Mouse (Mus musculus) left cerebral cortex, adult 2 months (tissue): ENCODE results near the gene Cdr2l. TPM values are rescaled to one million over a fixed set of nuclear protein-coding genes. Genes with fewer than 3 reads are reported as not detected.
A peak's percentile ranks its signal among the peaks of the same experiment; 100 is the strongest.

Experiments used
- DNase-seq, 2 experiments: peaks; one replicate each; pipeline ENCODE4 v3.0.0; 2021 to 2022; ENCODE audit warnings: low spot score in 2 of 2, mixed read lengths in 1 of 2; ENCODE audit errors: extremely low spot score in 1 of 2
- H3K27ac ChIP-seq: fragments of 200-600 bp; 2 replicates; pipeline ENCODE4 v1.8.1; 2022
- H3K4me3 ChIP-seq: fragments of 200-600 bp; 2 replicates; pipeline ENCODE4 v1.8.1; 2022
- CTCF ChIP-seq: fragments of 200-600 bp; IDR thresholded peaks from 2 replicates; pipeline ENCODE4 v1.8.1; 2022; ENCODE audit warnings: antibody characterized with exemption, mild to moderate bottlenecking, moderate library complexity
- intact Hi-C: fragments of 180-260 bp; cut with DNase I; formaldehyde crosslinking; loops from one replicate; pipeline ENCODE4 v1.15.1; 2025
- total RNA-seq, 2 experiments: library from RNA; stranded (reverse); gene quantifications; 2 replicates each; pipeline ENCODE4 v1.2.3; 2021

Cdr2l gene
- total RNA-seq, 2 experiments from 2014 or later = 25.0 to 26.4 TPM

- TF ChIP-seq CTCF = no peak
- DNase-seq = no peak
- Histone ChIP-seq H3K4me3 (no peak overlapping the region), H3K27ac (no peak overlapping the region)
- intact Hi-C loops = no loop called here
Measured at GRCm38 (mm10) chr11:115393721-115394325, 12.1 kb downstream of the Cdr2l start.

DNA sequence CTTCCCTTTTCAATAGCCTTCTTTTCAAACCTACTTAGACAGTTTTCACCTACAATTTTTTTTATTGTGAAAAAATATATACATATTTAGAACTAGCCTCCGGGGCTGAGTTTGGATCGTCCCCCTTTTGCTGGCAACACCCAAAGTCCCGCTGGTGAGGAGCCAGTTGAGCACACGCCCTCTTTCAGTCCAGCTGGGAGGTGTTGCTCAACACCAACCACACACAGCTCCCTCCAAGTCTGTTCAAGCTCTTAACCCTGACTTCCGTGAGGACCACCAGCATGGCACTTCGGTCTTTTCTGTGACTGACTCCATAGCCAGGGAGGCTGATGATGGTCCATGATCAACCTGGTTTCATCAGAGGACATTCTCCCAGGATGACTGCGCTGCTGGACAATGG lies 16.4 kb downstream of the Cdr2l start:
- H3K27ac ChIP-seq = no peak overlapping the region
- TF ChIP-seq CTCF = no peak
- H3K4me3 ChIP-seq = no peak overlapping the region
- DNase-seq = no peak
- intact Hi-C loops = no loop called here

DNA sequence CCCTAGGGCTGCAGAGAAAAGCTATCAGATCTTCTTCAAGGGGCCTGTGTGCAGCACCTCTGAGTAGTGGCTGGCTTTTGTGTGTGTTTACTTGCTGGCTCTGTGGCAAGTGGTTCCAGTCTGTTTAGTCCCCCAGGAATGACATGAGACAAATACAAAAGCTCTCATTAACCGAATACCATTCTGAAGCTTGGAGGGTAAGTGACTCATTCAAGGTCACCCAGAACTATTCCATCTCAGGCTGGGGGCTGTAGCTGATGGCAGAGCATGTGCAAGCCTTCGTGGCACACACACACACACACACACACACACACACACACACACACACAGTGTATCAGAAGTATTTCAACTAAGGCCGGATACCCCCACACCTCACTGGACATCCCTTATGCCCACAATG lies 18.4 kb downstream of the Cdr2l start:
- intact Hi-C loops = no loop called here
- Histone ChIP-seq H3K4me3 (peak overlapping the region; percentile 30; the same call in 1 of the 2 replicates), H3K27ac (peak overlapping the region; percentile 91)
- no peak for DNase-seq
- TF ChIP-seq CTCF = no peak

- Histone ChIP-seq H3K4me3 (peak overlapping the region; percentile 28; the same call in 1 of the 2 replicates), H3K27ac (peak overlapping the region; percentile 91)
- peak in 1 of 2 experiments; percentile 64 for DNase-seq
- TF ChIP-seq CTCF = no peak
- intact Hi-C loops = no loop called here
Measured at GRCm38 (mm10) chr11:115400630-115401391, 19.1 kb downstream of the Cdr2l start.

DNA sequence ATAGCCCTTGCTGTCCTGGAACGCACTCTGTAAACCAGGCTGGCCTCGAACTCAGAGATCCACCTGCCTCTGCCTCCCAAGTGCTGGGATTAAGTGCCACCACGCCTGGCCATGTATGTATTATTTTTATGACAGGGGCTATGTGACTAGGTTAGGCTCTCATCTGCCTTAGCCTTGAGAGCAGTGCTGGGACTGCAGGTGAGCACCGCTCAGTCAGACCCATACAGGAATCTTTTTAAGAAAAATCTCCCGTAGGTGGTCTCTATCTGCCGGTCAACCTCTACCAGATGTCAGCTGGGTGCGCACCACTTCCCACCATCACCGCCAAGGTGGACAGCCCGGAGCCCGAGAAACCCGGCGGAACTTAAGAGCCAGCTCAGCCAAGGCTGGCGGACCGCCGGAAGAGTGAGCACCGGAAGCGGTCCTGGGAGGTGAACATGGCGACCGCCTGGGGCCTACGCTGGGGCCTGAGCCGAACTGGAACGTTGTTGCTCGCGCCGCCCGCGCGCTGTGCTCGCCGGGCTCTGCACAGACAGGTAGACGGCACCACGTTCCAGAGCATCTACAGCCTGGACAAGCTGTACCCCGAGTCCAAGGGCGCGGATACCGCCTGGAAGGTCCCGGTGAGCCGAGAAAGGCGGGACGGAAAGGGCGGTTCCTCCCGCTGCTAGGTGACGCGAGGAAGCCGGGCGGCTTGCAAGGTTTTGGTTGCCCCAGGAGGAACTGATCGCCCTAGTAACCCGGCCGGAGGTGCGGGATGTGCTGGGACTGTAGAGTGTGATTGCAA lies 21.8 kb downstream of the Cdr2l start, which contains the start of gene Mrpl58:
TSS of gene Mrpl58 (plus strand) at position 415 of the 787 bp plus-strand sequence.
- DNase-seq = peak; percentile 84 to 87
- peak within 1 kb of the TSS; percentile 68 for H3K4me3 ChIP-seq
- peak; percentile 6 for TF ChIP-seq CTCF
- intact Hi-C loops = loop anchor here (2.0 kb wide), 1 partner anchor 21 kb away; no protein-coding TSS in a partner anchor
- H3K27ac ChIP-seq = peak within 1 kb of the TSS; percentile 98

DNA sequence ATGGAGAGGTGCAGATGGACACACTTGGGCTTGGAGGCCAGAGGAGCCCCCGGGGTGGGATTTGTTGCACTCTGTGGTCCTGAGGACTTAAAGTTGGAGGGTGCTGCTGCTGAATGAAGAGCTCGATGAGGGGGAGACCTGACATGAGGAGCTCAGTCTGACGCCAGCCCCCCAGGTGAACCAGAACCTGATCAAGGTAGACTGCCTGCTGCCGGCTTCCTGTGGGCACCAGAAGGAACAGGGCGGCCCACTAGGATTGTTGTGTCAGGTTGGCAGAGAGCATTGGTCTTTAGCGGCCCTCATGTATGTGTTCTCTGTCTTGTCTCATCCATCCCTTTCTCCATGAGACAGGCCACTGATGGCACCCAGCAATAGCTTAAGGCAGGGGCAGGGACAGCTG lies 24.0 kb downstream of the Cdr2l start:
- intact Hi-C loops = loop anchor here (2.0 kb wide), 1 partner anchor 47 kb away; no protein-coding TSS in a partner anchor
- Histone ChIP-seq H3K27ac (no peak overlapping the region), H3K4me3 (no peak overlapping the region)
- DNase-seq = no peak
- no peak for TF ChIP-seq CTCF

DNA sequence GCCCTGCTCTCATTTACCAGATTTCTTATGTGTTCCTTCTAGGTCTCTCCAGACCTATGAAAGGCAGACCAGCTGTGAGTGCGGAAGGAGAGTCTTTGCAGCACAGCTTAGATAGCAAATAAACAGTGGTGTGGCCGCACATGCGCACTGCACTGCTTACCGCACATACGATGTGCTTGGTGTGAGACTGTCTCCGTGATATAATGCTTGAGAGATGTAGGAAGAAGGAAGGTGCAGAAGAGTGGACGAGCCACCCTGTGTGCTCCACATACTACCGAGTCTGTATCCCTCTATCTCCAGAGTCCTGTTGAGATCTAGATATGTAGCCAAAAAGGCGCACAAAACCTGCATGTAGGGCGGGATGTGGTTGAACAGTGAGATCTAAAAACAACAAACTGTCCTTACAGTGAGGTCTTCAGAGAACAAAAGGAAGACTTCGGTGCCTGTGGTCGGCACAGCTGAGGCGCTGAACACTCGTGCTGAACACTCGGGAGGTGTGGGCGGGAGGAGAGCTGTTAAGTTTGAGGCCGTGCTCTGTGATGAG lies 25.2 kb downstream of the Cdr2l start:
- no peak for DNase-seq
- no peak overlapping the region for H3K27ac ChIP-seq

DNA sequence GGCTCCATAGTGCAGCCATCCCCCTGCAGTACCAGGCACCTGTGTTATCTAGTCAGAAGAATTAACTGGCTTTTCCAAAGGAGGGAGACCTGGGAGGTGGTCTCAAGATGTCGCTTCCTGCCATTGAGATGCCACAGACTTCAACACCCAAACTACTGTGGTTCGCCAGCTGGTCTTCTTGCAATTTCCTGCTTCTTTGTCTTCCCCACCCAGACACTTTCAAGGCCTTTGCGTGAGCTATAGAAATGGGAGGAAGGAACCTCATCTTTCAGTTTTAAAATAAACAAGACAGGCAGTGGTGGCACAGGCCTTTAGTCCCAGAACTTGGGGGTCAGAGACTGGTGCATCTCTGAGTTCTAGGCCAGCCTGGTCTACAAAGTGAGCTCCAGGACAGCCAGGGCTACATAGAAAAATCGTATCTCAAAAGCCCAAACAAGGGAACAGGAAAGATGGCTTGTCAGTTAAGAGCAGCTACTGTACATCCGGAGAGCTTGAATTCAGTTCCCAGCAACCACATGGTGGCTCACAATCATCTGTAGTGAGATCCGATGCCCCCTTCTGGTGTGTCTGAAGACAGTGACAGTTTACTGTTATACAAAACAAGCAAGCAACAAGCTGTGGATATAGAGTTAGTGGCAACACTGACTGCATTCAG lies 26.7 kb downstream of the Cdr2l start:
- DNase-seq = no peak
- Histone ChIP-seq H3K27ac (peak overlapping the region; percentile 1; the same call in 1 of the 2 replicates), H3K4me3 (no peak overlapping the region)
- intact Hi-C loops = no loop called here
- no peak; the same call in none of the 2 replicates for TF ChIP-seq CTCF

More for the DNA sequence above, 25.2 kb downstream of the Cdr2l start:
- intact Hi-C loops = loop anchor here (2.0 kb wide), 1 partner anchor 48 kb away; no protein-coding TSS in a partner anchor
- no peak for TF ChIP-seq CTCF
- no peak overlapping the region for H3K4me3 ChIP-seq

GRCm38 (mm10) chr11:115409556-115409955 lies 27.8 kb downstream of the Cdr2l start:
- intact Hi-C loops = no loop called here
- DNase-seq = no peak
- H3K27ac ChIP-seq = no peak overlapping the region; the same call in 1 of the 2 replicates
- no peak overlapping the region for H3K4me3 ChIP-seq
- no peak for TF ChIP-seq CTCF

DNA sequence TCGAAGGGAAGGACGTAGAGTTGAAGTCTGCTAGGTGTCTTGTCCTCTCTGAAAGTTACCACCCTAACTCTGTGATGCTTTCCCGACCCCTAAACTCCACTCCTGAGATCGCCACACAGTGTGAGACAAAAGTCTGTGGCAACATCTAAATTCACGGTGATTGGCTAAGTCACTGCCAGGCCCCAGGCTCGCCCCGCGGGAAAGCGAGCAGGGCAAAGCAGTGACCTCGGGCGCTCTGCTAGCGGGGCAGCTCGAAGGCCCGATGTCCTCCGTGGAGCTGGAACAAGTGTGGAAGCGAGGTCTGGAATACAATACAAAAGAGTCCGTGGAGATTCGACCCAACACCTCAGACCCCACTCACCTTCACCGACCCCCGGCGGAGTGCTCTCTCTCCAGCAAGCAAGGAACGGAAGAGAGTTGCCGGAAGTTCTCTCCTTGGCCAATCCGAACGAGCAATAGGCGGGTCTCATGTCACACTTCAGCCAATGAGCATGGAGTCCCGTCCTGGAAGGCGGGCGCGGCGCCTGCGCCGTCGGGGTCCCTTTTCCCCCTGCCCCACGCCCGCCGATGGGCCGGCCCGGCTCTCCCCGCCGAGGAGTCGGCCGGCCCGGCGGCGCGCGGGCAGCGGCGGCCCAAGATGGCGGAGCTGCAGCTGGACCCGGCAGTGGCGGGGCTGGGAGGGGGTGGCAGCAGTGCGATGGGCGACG lies 38.0 kb downstream of the Cdr2l start, which contains the start of the genes Atp5h and Kctd2:
TSS of gene Atp5h (minus strand) at position 432 of the 707 bp plus-strand sequence.
TSS of gene Kctd2 (plus strand) at position 598 of the 707 bp plus-strand sequence.
- H3K27ac ChIP-seq = peak within 1 kb of the TSS; percentile 93
- peak; percentile 93 to 94 for DNase-seq
- intact Hi-C loops = loop anchor here (2.0 kb wide), 1 partner anchor 55 kb away; the partner anchor contains the start of gene Armc7
- TF ChIP-seq CTCF = no peak
- peak within 1 kb of the TSS; percentile 94 for H3K4me3 ChIP-seq
